Mouse (Mus musculus) embryonic stem cell, embryonic (primary cell): ENCODE measurements around the gene Rack1.
"Not testable (repeated sequence)": the region's sequence is repeated elsewhere in the genome, so short reads cannot be mapped to it uniquely, and the experiment has no call there.

Source experiments
- CTCF ChIA-PET, 4 experiments: fragments of 300-600 bp in 2 of 4; fragments of 350-600 bp in 2 of 4; sonication (Branson Sonifier 250); formaldehyde crosslinking; loops; one replicate each; lab custom pipeline; 2022; ENCODE audit warnings: inconsistent platforms in 2 of 4; lab: Charles Lee
- POLR2A ChIA-PET, 4 experiments: fragments of 300-600 bp in 2 of 4; fragments of 350-600 bp in 2 of 4; sonication (Branson Sonifier 250); formaldehyde crosslinking; loops; one replicate each; lab custom pipeline; 2022; ENCODE audit warnings: antibody characterized with exemption in 4 of 4, inconsistent platforms in 1 of 4; lab: Charles Lee

Gene Rack1

GRCm38 (mm10) chr11:48799921-48800701, at the start of gene Rack1:
Rack1 (plus strand) TSS chr11:48800332.
- ChIA-PET CTCF (interaction anchor here in 2 of 4 experiments (1.5 to 2.3 kb wide), 3 partner anchors 10 to 12 kb away, joined by 7 to 10 read pairs (median 10); no protein-coding TSS in a partner anchor), POLR2A (interaction anchor here (0.6 to 34.4 kb wide), 59 partner anchors 6 to 1375 kb away, joined by 3 to 1017 read pairs (median 5); partner anchors contain the start of genes Trim41 (in 3 of the 4), Gm12184 (in 2 of the 4), Rack1 (in 1 of the 4) and Trim7 (in 1 of the 4))

GRCm38 (mm10) chr11:48750428-48750827, 49.7 kb upstream of the Rack1 start:
- ChIA-PET POLR2A (no interaction called here), CTCF (no interaction called here)

- CTCF ChIA-PET = interaction anchor here in 1 of 4 experiments (1.7 kb wide), 1 partner anchor 21 kb away, joined by 5 read pairs; no protein-coding TSS in a partner anchor
- POLR2A ChIA-PET = not testable (repeated sequence)
Measured at GRCm38 (mm10) chr11:48753534-48753933, 46.6 kb upstream of the Rack1 start.

GRCm38 (mm10) chr11:48759021-48759420, 41.1 kb upstream of the Rack1 start:
- POLR2A ChIA-PET = no interaction called here
- CTCF ChIA-PET = interaction anchor here in 1 of 4 experiments (0.6 kb wide), 1 partner anchor 16 kb away, joined by 3 read pairs; no protein-coding TSS in a partner anchor

GRCm38 (mm10) chr11:48764119-48764518, 36.0 kb upstream of the Rack1 start:
- ChIA-PET CTCF (interaction anchor here in 2 of 4 experiments (2.8 to 4.0 kb wide), 2 partner anchors 11 kb away, joined by 18 to 21 read pairs; no protein-coding TSS in a partner anchor), POLR2A (no interaction called here)

- POLR2A ChIA-PET = interaction anchor here in 2 of 4 experiments (0.6 to 1.9 kb wide), 3 partner anchors 10 to 21 kb away, joined by 3 to 4 read pairs (median 3); no protein-coding TSS in a partner anchor
- CTCF ChIA-PET = interaction anchor here in 3 of 4 experiments (0.7 to 4.0 kb wide), 4 partner anchors 8 to 110 kb away, joined by 3 to 21 read pairs (median 4); no protein-coding TSS in a partner anchor
Measured at GRCm38 (mm10) chr11:48767195-48767876, 32.8 kb upstream of the Rack1 start.

- POLR2A ChIA-PET = interaction anchor here in 1 of 4 experiments (0.7 to 1.2 kb wide), 2 partner anchors 28 to 36 kb away, joined by 5 to 6 read pairs; partner anchors contain the start of gene Rack1
Measured at GRCm38 (mm10) chr11:48771691-48772090, 28.4 kb upstream of the Rack1 start.

GRCm38 (mm10) chr11:48774443-48775298, 25.5 kb upstream of the Rack1 start:
- ChIA-PET CTCF (interaction anchor here (0.5 to 5.7 kb wide), 114 partner anchors 9 to 1922 kb away, joined by 3 to 84 read pairs (median 4); no protein-coding TSS in a partner anchor), POLR2A (interaction anchor here (0.6 to 2.2 kb wide), 15 partner anchors 13 to 891 kb away, joined by 3 to 10 read pairs (median 4); partner anchors contain the start of gene Rack1 (in 3 of the 4))

More at GRCm38 (mm10) chr11:48771691-48772090, 28.4 kb upstream of the Rack1 start:
- CTCF ChIA-PET = interaction anchor here in 3 of 4 experiments (0.6 to 5.7 kb wide), 5 partner anchors 15 to 167 kb away, joined by 3 to 84 read pairs (median 4); no protein-coding TSS in a partner anchor

- ChIA-PET CTCF (interaction anchor here (0.5 to 5.7 kb wide), 85 partner anchors 8 to 1923 kb away, joined by 3 to 84 read pairs (median 4); no protein-coding TSS in a partner anchor), POLR2A (interaction anchor here in 3 of 4 experiments (0.6 to 2.2 kb wide), 8 partner anchors 13 to 117 kb away, joined by 3 to 10 read pairs (median 5); partner anchors contain the start of gene Rack1 (in 3 of the 3))
Measured at GRCm38 (mm10) chr11:48775483-48775882, 24.6 kb upstream of the Rack1 start.

- CTCF ChIA-PET = interaction anchor here in 3 of 4 experiments (0.6 to 5.7 kb wide), 10 partner anchors 10 to 332 kb away, joined by 3 to 84 read pairs (median 15); no protein-coding TSS in a partner anchor
Measured at GRCm38 (mm10) chr11:48776664-48777063, 23.5 kb upstream of the Rack1 start.

GRCm38 (mm10) chr11:48777303-48777702, 22.8 kb upstream of the Rack1 start:
- ChIA-PET POLR2A (interaction anchor here in 2 of 4 experiments (1.2 to 34.4 kb wide), 3 partner anchors 10 to 30 kb away, joined by 3 to 1017 read pairs (median 5); partner anchors contain the start of genes Rack1 (in 2 of the 2) and Trim41 (in 1 of the 2)), CTCF (interaction anchor here in 2 of 4 experiments (0.6 to 5.0 kb wide), 6 partner anchors 10 to 81 kb away, joined by 3 to 23 read pairs (median 4); no protein-coding TSS in a partner anchor)

More at GRCm38 (mm10) chr11:48776664-48777063, 23.5 kb upstream of the Rack1 start:
- POLR2A ChIA-PET = interaction anchor here in 3 of 4 experiments (1.5 to 34.4 kb wide), 3 partner anchors 23 to 31 kb away, joined by 4 to 1017 read pairs (median 5); partner anchors contain the start of genes Rack1 (in 3 of the 3) and Trim41 (in 1 of the 3)

- POLR2A ChIA-PET = interaction anchor here in 3 of 4 experiments (0.6 to 34.4 kb wide), 6 partner anchors 11 to 80 kb away, joined by 3 to 1017 read pairs (median 4); partner anchors contain the start of genes Rack1 (in 2 of the 3) and Trim41 (in 1 of the 3)
Measured at GRCm38 (mm10) chr11:48779450-48779849, 20.7 kb upstream of the Rack1 start.

GRCm38 (mm10) chr11:48782243-48782642, 17.9 kb upstream of the Rack1 start:
- ChIA-PET POLR2A (interaction anchor here in 3 of 4 experiments (0.5 to 34.4 kb wide), 7 partner anchors 8 to 53 kb away, joined by 3 to 1017 read pairs (median 4); partner anchors contain the start of genes Rack1 (in 1 of the 3) and Trim41 (in 1 of the 3)), CTCF (interaction anchor here in 2 of 4 experiments (0.7 to 2.4 kb wide), 3 partner anchors 8 to 77 kb away, joined by 3 to 11 read pairs (median 3); no protein-coding TSS in a partner anchor)

More at GRCm38 (mm10) chr11:48779450-48779849, 20.7 kb upstream of the Rack1 start:
- CTCF ChIA-PET = interaction anchor here in 3 of 4 experiments (0.5 to 5.0 kb wide), 8 partner anchors 9 to 209 kb away, joined by 3 to 23 read pairs (median 8); no protein-coding TSS in a partner anchor

GRCm38 (mm10) chr11:48787455-48788211, 12.5 kb upstream of the Rack1 start:
- CTCF ChIA-PET = interaction anchor here (0.6 to 6.0 kb wide), 21 partner anchors 8 to 322 kb away, joined by 3 to 84 read pairs (median 8); partner anchors contain the start of gene Rack1 (in 1 of the 4)
- POLR2A ChIA-PET = interaction anchor here (0.6 to 34.4 kb wide), 21 partner anchors 9 to 74 kb away, joined by 3 to 1017 read pairs (median 7); partner anchors contain the start of genes Rack1 (in 4 of the 4) and Trim41 (in 3 of the 4)
